Mouse (Mus musculus) forebrain, embryonic 14.5 days (tissue): Measurements from ENCODE around the gene Vps13d. TPM values are rescaled to one million over a fixed set of nuclear protein-coding genes. Genes with fewer than 3 reads are reported as not detected.

Source experiments
- ATAC-seq: fragments of 200-750 bp; cut with Nextera tagmentation; 2 replicates; pipeline ENCODE4 v1.8.0; 2017; ENCODE audit warnings: mild to moderate bottlenecking, moderate library complexity
- DNase-seq: peaks from one replicate; pipeline ENCODE4 v3.0.0-alpha.2; 2015; ENCODE audit warnings: low spot score
- H3K27ac ChIP-seq: fragments of 300-500 bp; sonication (generic); 2 replicates; pipeline ENCODE4 v1.5.1; 2014; ENCODE audit warnings: low read depth, mild to moderate bottlenecking, control low read depth, low read length, moderate library complexity
- H3K27me3 ChIP-seq: fragments of 300-500 bp; sonication (generic); replicated peaks from 2 replicates; pipeline ENCODE4 v1.6.1; 2014; ENCODE audit warnings: low read length, control low read depth, mixed read lengths; ENCODE audit not compliant: control insufficient read depth, insufficient read depth
- H3K36me3 ChIP-seq: fragments of 300-500 bp; sonication (generic); 2 replicates; pipeline ENCODE4 v1.6.1; 2014; ENCODE audit warnings: low read length, control low read depth; ENCODE audit not compliant: control insufficient read depth, insufficient read depth
- H3K4me1 ChIP-seq: fragments of 300-500 bp; sonication (generic); 2 replicates; pipeline ENCODE4 v1.6.1; 2014; ENCODE audit warnings: antibody characterized with exemption, low read length, control low read depth; ENCODE audit not compliant: control insufficient read depth, insufficient read depth
- H3K4me2 ChIP-seq: fragments of 300-500 bp; sonication (generic); 2 replicates; pipeline ENCODE4 v1.6.1; 2014; ENCODE audit warnings: mild to moderate bottlenecking, control low read depth, low read length
- H3K4me3 ChIP-seq: fragments of 300-500 bp; sonication (generic); 2 replicates; pipeline ENCODE4 v1.5.1; 2014; ENCODE audit warnings: low read depth, low read length, control low read depth
- H3K9ac ChIP-seq: fragments of 300-500 bp; sonication (generic); 2 replicates; pipeline ENCODE4 v1.6.1; 2014; ENCODE audit warnings: mild to moderate bottlenecking, low read length, control low read depth, moderate library complexity
- H3K9me3 ChIP-seq: fragments of 300-500 bp; sonication (generic); replicated peaks from 2 replicates; pipeline ENCODE4 v1.6.1; 2016; ENCODE audit warnings: low read length, control low read depth, mixed read lengths; ENCODE audit not compliant: control insufficient read depth
- WGBS: fragments of 180-500 bp; shearing (Covaris S2); extraction: QIAGEN DNeasy Blood & Tissue Kit; methylation state at CpG from one replicate; pipeline ENCODE4 v1.1.7; 2014; 5-methylcytosine and 5-hydroxymethylcytosine counted together
- polyA plus RNA-seq: library from polyadenylated mRNA; unstranded; fragments of >200 nt; fragmentation: Nextera tagmentation; extraction: Ambion mirVana; gene quantifications from 2 replicates; pipeline ENCODE4 v1.2.1, GENCODE M21; 2014

Gene Vps13d
- polyA plus RNA-seq, 1 experiment from 2014 or later, result 9.0 TPM

DNA sequence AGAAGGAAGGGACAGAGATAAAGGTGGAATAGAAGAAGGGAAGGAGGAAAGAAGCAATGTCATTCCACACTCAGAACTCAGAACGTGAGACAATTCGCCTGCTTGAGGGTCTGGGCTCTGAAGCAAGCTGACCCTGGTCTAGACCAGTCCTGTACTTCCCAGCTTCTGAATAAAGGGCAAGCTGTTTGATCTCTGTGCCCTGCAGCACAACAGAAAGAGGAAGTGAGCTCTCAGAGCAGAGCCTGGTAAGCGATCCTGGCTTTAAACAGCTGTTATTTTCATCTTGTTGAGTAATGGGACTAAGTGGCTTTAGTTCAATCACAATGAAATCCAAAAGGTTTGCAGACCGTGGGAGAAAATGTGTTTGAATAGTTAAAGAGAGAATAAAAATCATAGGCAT is 83.2 kb downstream of the Vps13d start:
- DNase-seq, result no peak
- peaks cover 80% of the 10 kb centered on the region for H3K36me3 ChIP-seq
- no peaks in the 10 kb centered on the region for H3K9me3 ChIP-seq
- no peaks in the 10 kb centered on the region for H3K27me3 ChIP-seq
- H3K4me2 ChIP-seq, result no peak overlapping the region
- WGBS, result 65% methylated on average over 4 of the region's 4 CpGs
- no peak overlapping the region for H3K27ac ChIP-seq
- no peak overlapping the region for H3K4me3 ChIP-seq
- no peaks in the 10 kb centered on the region for H3K4me1 ChIP-seq
- no peak overlapping the region for H3K9ac ChIP-seq
- ATAC-seq, result no peak

- Histone ChIP-seq H3K9ac (no peak overlapping the region), H3K4me2 (no peak overlapping the region), H3K36me3 (peaks cover 79% of the 10 kb centered on the region), H3K4me1 (no peaks in the 10 kb centered on the region), H3K27ac (no peak overlapping the region), H3K4me3 (no peak overlapping the region), H3K27me3 (no peaks in the 10 kb centered on the region), H3K9me3 (no peaks in the 10 kb centered on the region)
- 89% methylated on average over 6 of the region's 6 CpGs for WGBS
- DNase-seq (no peak), ATAC-seq (no peak)
These were observed 84.1 kb downstream of the Vps13d start for GRCm38 (mm10) chr4:145110736-145111135.

- Histone ChIP-seq H3K4me2 (no peak overlapping the region), H3K9me3 (no peaks in the 10 kb centered on the region), H3K36me3 (peaks cover 68% of the 10 kb centered on the region), H3K27me3 (no peaks in the 10 kb centered on the region), H3K9ac (no peak overlapping the region), H3K4me1 (peaks cover 4% of the 10 kb centered on the region; the same call in 1 of the 2 replicates), H3K27ac (no peak overlapping the region), H3K4me3 (no peak overlapping the region)
- no peak for ATAC-seq
- no peak for DNase-seq
- WGBS, result 92% methylated on average over 6 of the region's 6 CpGs
These were observed 88.0 kb downstream of the Vps13d start for GRCm38 (mm10) chr4:145106796-145107195.

DNA sequence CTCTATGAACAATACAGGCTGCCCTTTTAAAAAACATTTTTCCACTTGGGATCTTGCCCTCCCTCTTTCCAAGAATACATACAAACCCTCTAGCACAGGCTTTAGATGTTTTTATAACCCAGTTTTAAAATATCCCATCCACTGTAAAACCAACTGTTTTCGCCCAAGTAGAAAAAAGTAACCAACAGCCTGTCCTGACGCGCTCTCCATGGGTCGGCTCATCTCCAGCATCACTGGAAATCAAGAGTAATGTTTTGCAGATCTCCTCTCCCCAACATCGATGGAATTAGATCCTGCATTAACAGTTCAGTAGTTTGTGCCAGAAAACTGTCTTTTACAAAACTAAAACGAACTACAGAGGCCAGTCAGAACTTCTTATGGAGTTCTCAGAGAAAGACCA is 89.5 kb downstream of the Vps13d start:
- H3K27me3 ChIP-seq, result no peaks in the 10 kb centered on the region
- H3K4me2 ChIP-seq, result no peak overlapping the region
- H3K9me3 ChIP-seq, result no peaks in the 10 kb centered on the region
- H3K27ac ChIP-seq, result peak overlapping the region; percentile 22; the same call in 1 of the 2 replicates
- DNase-seq (no peak), ATAC-seq (no peak)
- H3K4me1 ChIP-seq, result peaks cover 4% of the 10 kb centered on the region; the same call in 1 of the 2 replicates
- WGBS, result 56% methylated on average over 6 of the region's 6 CpGs
- H3K36me3 ChIP-seq, result peaks cover 58% of the 10 kb centered on the region
- no peak overlapping the region for H3K4me3 ChIP-seq
- no peak overlapping the region for H3K9ac ChIP-seq

DNA sequence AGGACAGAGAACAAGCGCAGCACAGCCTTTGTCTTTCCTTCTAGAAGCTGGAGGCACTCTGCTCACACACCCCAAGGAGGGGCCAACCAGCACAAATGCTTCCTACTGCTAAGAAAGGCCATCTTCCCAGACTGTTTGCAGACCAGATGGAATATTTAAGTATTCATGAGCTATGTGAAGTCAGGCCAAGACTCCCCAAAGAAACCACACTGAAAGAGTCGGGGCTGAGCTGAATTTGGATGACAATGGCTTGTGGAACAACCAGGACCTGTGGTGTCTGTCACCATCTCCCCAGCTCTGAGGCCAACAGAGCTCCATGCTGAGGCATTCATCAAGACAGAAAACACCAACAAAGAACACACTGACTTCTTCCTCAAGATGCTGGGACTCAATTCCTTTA is 89.9 kb downstream of the Vps13d start:
- H3K27ac ChIP-seq, result peak overlapping the region; percentile 22; the same call in 1 of the 2 replicates
- no peak overlapping the region for H3K4me3 ChIP-seq
- WGBS, result 22% methylated on average over 2 of the region's 2 CpGs
- no peaks in the 10 kb centered on the region for H3K27me3 ChIP-seq
- peaks cover 55% of the 10 kb centered on the region for H3K36me3 ChIP-seq
- DNase-seq (peak; percentile 68), ATAC-seq (peak; percentile 81)
- H3K4me1 ChIP-seq, result peaks cover 4% of the 10 kb centered on the region; the same call in 1 of the 2 replicates
- H3K9me3 ChIP-seq, result no peaks in the 10 kb centered on the region
- H3K9ac ChIP-seq, result no peak overlapping the region
- H3K4me2 ChIP-seq, result no peak overlapping the region

DNA sequence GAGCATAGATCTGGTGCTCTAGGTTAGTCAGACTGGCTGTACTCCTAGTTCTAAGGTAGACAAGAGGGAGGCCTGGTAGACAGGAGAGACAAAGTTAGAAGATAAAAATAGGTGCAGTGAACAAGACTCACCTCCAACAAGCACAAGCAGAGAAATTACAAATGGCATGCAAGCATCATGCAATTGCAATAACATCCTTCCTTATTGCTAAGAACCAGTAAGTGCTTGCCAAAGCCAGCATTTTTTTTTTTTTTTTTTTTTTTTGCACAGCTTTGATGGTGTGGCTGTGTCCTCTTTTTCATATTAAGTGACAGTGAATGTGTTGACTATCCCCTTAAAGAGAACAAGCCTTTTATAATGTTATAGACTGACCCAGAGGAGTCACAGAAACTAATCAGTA is 91.2 kb downstream of the Vps13d start:
- Histone ChIP-seq H3K4me3 (no peak overlapping the region), H3K27me3 (no peaks in the 10 kb centered on the region), H3K36me3 (peaks cover 54% of the 10 kb centered on the region), H3K4me2 (no peak overlapping the region), H3K4me1 (peaks cover 4% of the 10 kb centered on the region; the same call in 1 of the 2 replicates), H3K27ac (no peak overlapping the region), H3K9ac (no peak overlapping the region), H3K9me3 (no peaks in the 10 kb centered on the region)
- no peak for DNase-seq
- ATAC-seq, result no peak

- peaks cover 54% of the 10 kb centered on the region for H3K36me3 ChIP-seq
- no peak for ATAC-seq
- no peaks in the 10 kb centered on the region for H3K9me3 ChIP-seq
These were observed 92.7 kb downstream of the Vps13d start for GRCm38 (mm10) chr4:145101823-145102718.

GRCm38 (mm10) chr4:145099853-145100252 is 95.0 kb downstream of the Vps13d start:
- Histone ChIP-seq H3K36me3 (peaks cover 55% of the 10 kb centered on the region), H3K4me3 (no peak overlapping the region), H3K27me3 (no peaks in the 10 kb centered on the region), H3K27ac (no peak overlapping the region), H3K9ac (no peak overlapping the region), H3K4me2 (no peak overlapping the region), H3K4me1 (peaks cover 3% of the 10 kb centered on the region; the same call in 1 of the 2 replicates), H3K9me3 (no peaks in the 10 kb centered on the region)
- WGBS, result 95% methylated on average over 6 of the region's 6 CpGs
- ATAC-seq (no peak), DNase-seq (no peak)

More at GRCm38 (mm10) chr4:145101823-145102718, 92.7 kb downstream of the Vps13d start:
- DNase-seq, result no peak
- 69% methylated on average over 6 of the region's 6 CpGs for WGBS
- peaks cover 4% of the 10 kb centered on the region; the same call in 1 of the 2 replicates for H3K4me1 ChIP-seq
- no peaks in the 10 kb centered on the region for H3K27me3 ChIP-seq
- H3K4me3 ChIP-seq, result no peak overlapping the region
- no peak overlapping the region for H3K9ac ChIP-seq
- H3K27ac ChIP-seq, result no peak overlapping the region
- H3K4me2 ChIP-seq, result no peak overlapping the region

DNA sequence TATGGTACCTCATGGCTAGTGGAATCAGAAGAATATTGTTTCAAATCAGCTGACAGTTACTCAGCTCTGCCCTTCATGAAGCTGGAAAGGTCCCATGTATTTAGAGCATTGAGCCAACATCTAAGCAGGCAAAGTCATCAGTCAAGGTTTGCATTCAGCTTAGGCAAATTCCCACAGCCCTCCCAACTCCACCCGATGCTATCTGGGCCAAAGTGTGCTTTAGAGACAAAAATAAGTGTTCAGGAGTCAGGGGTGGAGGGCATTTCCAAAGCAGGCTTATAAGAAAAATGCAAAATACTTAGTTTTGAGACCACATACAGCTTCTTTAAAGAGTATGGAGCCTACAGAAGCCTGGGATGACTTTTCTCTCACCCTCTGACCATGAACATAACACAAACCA is 95.5 kb downstream of the Vps13d start:
- H3K27ac ChIP-seq, result no peak overlapping the region
- H3K27me3 ChIP-seq, result no peaks in the 10 kb centered on the region
- no peak for DNase-seq
- peaks cover 56% of the 10 kb centered on the region for H3K36me3 ChIP-seq
- WGBS, result 100% methylated on average over 1 of the region's 1 CpGs
- H3K4me1 ChIP-seq, result no peaks in the 10 kb centered on the region
- H3K4me2 ChIP-seq, result no peak overlapping the region
- no peak overlapping the region for H3K4me3 ChIP-seq
- no peak overlapping the region for H3K9ac ChIP-seq
- no peaks in the 10 kb centered on the region for H3K9me3 ChIP-seq
- ATAC-seq, result no peak
